Mouse (Mus musculus) cerebellum, adult 11-12 months (tissue): ENCODE results near the gene Clec12b.
"Not testable (repeated sequence)": the region's sequence is repeated elsewhere in the genome, so short reads cannot be mapped to it uniquely, and the experiment has no call there.

Source experiments
- DNase-seq: peaks from one replicate; pipeline ENCODE4 v3.0.0; 2022

The Clec12b gene

DNA sequence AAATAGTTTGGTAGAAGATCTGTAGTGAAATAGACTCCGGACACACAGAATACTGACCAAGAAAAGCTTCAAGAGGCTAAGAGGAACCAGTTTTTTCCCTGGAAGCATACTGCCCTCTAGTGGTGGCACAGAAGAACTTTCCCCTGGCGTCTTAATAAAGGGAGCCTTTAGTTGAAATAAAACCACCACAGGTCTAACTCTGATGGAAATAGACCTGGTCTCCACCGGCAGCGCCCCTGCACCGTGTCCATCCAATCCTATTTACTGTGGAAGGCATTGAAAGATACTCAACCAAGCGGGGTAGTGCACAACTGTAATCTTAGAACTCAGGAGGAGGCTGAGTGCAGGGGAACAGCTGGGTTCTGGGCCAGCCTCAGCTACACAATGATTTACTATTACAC lies 19.7 kb downstream of the Clec12b start:
- DNase-seq = peak; percentile 4

DNA sequence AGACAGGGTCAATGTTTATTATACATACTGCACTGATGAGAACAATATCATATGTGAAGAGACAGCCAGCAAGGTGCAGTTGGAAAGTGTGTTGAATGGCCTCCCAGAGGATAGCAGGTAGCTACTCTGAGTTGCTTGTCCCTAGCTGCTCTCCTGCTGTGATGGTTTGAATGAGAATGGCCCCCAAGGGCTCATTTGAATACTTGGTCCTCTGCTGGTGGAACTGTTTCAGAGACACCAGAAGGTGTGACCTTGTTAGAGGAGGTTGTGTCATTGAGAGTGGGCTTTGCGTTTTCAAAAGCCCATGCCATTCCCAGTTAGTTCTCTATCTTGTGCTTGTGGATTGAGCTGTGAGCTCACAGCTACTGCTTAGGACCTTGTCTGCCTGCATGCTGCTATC lies 21.7 kb downstream of the Clec12b start:
- DNase-seq = no peak

- no peak for DNase-seq
Measured at GRCm38 (mm10) chr6:129359515-129359914, 26.2 kb downstream of the Clec12b start.

GRCm38 (mm10) chr6:129356430-129356829 lies 29.2 kb downstream of the Clec12b start:
- no peak for DNase-seq

- DNase-seq = no peak
Measured at GRCm38 (mm10) chr6:129355774-129356173, 29.9 kb downstream of the Clec12b start.

DNA sequence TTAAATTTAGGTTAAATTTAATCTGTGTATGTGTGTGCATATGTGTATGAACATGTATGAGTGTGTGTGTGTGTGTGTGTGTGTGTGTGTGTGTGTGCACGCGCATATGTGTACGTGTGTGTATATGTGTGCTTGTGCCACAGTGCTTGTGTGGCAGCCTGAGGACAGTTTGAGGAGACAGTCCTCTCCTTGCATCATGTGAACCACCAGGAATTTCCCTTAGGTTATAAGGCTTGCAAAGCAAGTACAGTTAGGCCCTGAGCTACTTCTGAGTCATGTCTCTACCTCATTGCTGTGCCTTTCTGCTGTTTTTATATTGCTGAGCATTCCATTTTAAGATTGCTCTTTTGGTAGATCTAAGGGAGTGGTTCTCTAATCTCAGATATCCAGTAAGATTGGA lies 34.6 kb downstream of the Clec12b start:
- DNase-seq = no peak

DNA sequence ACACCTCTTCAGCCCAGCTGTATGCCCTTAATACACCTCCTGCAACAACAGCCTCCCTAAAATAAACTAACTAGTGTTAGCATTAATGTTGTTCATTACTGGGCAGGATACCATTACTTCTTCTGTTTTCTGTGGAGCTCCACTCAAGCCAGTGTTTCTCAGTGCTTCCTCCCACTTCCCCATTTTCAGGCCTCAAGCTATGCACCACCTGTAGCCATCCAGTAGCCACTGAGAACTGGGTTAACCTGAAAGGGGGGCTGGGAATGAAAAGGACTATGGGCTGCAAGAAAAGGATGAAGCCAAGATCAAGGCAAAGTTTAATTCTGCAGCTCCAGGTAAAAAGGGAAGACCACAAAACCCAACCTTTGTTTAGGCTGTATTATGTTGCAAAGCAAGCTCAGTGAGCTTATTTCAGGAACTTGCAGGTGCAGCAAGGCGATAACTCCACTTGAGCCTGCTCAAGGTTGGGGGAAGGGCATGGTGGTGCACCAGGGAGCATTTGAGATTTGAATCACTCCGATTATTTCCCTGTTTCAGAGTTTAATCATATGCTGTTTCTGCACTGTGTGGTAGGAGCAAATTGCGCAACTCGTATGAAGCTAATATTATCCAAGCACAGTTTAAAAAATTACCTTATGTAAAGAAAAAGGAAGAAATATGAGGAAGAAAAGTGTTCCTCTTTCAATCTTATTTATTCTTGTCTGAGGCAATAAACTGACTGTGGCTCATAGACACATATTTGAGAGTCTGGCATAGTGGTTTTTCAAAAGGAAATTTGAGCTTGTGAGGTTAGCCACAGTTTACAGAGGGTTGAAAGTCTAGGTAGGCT lies 35.9 kb downstream of the Clec12b start:
- DNase-seq = no peak

GRCm38 (mm10) chr6:129344408-129344807 lies 41.3 kb downstream of the Clec12b start:
- DNase-seq = no peak

DNA sequence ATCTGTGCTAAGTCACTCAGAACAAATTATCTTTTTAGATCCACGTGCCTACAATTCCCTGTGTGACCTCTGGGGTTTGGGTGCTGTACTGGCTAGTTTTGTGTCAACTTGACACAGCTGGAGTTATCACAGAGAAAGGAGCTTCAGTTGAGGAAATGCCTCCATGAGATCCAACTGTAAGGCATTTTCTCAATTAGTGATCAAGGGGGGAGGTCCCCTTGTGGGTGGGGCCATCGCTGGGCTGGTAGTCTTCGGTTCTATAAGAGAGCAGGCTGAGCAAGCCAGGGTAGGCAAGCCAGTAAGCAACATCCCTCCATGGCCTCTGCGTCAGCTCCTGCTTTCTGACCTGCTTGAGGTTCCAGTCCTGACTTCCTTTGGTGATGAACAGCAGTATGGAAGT lies 43.3 kb downstream of the Clec12b start, which contains the start of gene Clec12a:
Gene Clec12a, plus strand, starts transcription at position 301 of the 400 bp plus-strand sequence.
- DNase-seq = not testable (repeated sequence)

DNA sequence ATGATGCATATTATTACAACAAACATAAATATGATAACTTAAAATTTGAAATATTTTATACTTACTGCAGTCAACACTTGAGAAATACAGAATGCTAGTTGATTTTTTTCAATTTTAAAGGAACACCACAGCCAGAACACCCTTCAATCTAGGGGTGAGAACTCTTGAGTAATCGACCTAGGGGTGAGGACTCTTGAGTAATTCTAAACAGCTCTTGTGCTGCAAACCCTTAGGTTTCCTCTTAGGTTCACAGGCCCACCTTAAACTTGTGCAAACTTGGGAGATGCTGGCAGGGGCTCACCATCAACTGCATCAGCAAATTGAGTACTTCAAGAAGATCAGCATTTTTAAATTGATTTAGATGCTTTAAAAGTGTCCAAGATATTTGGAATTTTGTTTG lies 47.9 kb downstream of the Clec12b start:
- DNase-seq = no peak

- peak; percentile 3 for DNase-seq
Measured at GRCm38 (mm10) chr6:129333674-129334078, 52.0 kb downstream of the Clec12b start.

DNA sequence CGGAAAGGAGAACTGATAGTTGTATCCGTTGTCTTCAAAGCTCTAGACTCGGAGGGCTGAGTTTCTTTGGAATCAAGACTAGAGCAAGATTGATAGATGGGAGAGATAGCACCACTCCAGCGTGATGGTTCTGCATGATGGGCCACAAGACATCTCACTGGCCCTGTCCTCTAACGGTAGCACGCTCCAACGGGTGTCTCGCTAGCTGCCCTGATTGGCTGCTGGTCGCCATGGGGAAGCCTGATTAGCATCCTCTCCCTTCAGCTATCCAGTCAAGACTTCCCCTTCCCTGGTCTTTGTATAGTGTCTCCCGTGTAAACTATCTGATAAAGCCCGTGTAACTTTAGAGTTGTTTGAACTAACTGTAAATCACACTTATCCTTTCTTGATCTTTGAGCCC lies 54.1 kb downstream of the Clec12b start, which contains the start of gene 4922502D21Rik:
Gene 4922502D21Rik, minus strand, starts transcription at position 187 of the 400 bp plus-strand sequence.
- DNase-seq = no peak

DNA sequence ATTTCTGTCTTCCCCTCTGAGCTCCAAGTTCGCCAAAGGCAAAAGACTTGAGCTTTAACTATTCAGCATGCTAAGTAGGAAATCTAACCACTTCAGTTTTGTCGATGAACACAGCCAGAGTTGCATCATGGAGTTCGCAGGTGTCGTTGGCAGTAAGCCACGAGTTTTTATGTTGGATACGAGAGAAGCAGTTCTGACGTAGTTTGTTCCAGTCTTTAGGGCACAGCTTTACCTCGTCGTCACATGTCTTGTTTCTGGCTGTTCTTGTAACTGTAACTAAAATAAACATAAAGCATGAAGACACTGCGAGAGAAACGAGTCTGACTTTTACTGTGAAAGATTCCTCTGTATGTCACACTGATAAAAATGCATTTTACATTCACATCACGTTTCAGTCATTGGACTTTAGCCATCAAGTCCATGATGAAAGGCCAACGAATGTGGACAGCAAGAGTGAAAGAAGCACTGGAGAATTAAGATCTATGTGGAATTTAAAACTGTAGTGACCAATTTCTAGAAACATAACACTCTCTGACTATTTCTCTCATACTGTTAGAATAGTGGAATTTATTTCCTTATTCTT lies 59.0 kb downstream of the Clec12b start:
- DNase-seq = no peak

DNA sequence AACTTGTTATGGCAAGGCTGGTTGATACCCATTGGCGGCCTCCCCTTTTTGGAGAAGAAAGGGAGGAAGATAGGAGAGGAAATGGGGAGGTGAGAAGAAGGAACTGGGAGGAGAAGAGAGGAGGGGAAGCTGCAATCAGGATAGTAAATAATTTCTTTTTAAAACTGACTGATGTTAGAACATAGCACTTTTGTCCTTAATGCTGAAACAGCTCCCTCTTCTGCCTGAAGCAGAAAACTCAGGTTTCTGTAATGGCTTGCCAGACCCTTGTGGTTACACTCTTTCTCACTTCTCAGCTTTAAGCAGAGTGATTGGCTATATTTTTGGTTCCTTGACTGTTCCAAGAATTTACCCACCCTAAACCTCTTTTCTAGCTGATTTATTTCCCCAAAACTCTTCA lies 59.7 kb downstream of the Clec12b start:
- DNase-seq = no peak
